Mouse (Mus musculus) olfactory bulb, adult 2 months (tissue): ENCODE measurements around the gene Rpl38. TPM values are rescaled to one million over a fixed set of nuclear protein-coding genes. Genes with fewer than 3 reads are reported as not detected.
"Not testable (repeated sequence)": the region's sequence is repeated elsewhere in the genome, so short reads cannot be mapped to it uniquely, and the experiment has no call there.

Source experiments
- H3K27ac ChIP-seq: fragments of 200-500 bp; 2 replicates; pipeline ENCODE4 v1.5.1; 2012; ENCODE audit warnings: low read depth, low read length; ENCODE audit not compliant: insufficient read depth
- H3K4me1 ChIP-seq: fragments of 200-500 bp; 2 replicates; pipeline ENCODE4 v1.6.1; 2012; ENCODE audit warnings: low read length; ENCODE audit not compliant: control insufficient read depth, insufficient read depth
- H3K4me3 ChIP-seq: fragments of 200-500 bp; 2 replicates; pipeline ENCODE4 v1.5.1; 2012; ENCODE audit warnings: mild to moderate bottlenecking, low read depth, low read length, moderate library complexity; ENCODE audit not compliant: insufficient read depth
- CTCF ChIP-seq: fragments of 200-500 bp; IDR thresholded peaks from 2 replicates; pipeline ENCODE4 v1.5.1; 2012; ENCODE audit warnings: low read depth, mild to moderate bottlenecking, low read length, moderate library complexity; ENCODE audit not compliant: insufficient read depth
- POLR2A ChIP-seq: fragments of 200-500 bp; IDR thresholded peaks from 2 replicates; pipeline ENCODE4 v1.6.1; 2012; ENCODE audit warnings: mild to moderate bottlenecking, low read depth, low read length, moderate library complexity; ENCODE audit not compliant: insufficient read depth
- WGBS: fragments of 180-500 bp; shearing (Covaris S2); methylation state at CpG from one replicate; pipeline ENCODE4 v1.1.7; 2018; 5-methylcytosine and 5-hydroxymethylcytosine counted together
- polyA plus RNA-seq: library from polyadenylated mRNA; stranded (reverse); fragments of >200 nt; gene quantifications from 2 replicates; pipeline ENCODE4 v1.2.4, GENCODE M21; 2012; ENCODE audit warnings: low replicate concordance; ENCODE audit not compliant: missing spikeins, insufficient read depth, insufficient read length

Rpl38 gene
- polyA plus RNA-seq, 1 experiment = not detected

DNA sequence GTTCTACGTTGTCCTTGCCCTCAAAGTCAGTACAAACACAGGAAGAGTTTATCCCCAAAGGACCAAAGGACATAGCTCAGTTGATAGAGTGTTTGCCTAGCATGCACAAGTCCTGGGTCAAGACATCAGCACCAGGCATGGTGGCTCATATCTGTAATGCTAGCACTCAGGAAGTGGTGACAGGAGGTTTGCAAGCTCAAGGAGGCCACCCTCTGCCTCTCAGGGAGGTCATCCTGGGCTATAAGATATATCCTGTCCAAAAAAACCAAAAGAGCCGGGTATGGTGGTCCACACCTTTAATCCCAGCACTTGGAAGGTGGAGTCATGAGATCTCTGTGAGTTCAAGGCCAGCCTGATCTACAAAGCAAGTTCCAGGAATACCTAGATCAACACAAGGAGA is 2.9 kb upstream of the Rpl38 start:
- Histone ChIP-seq H3K4me3 (no peak overlapping the region), H3K4me1 (peaks cover 11% of the 10 kb centered on the region), H3K27ac (no peak overlapping the region)
- WGBS = 76% methylated on average over 2 of the region's 2 CpGs
- no peak for TF ChIP-seq CTCF
- no peak for TF ChIP-seq POLR2A

GRCm38 (mm10) chr11:114666786-114667185 is 1.5 kb upstream of the Rpl38 start:
- TF ChIP-seq CTCF (no peak), POLR2A (no peak)
- peaks cover 18% of the 10 kb centered on the region for H3K4me1 ChIP-seq
- WGBS = 18% methylated on average over 13 of the region's 13 CpGs
- H3K4me3 ChIP-seq = no peak overlapping the region
- no peak overlapping the region for H3K27ac ChIP-seq

GRCm38 (mm10) chr11:114667236-114667931 is 940 bp upstream of the Rpl38 start:
- no peak overlapping the region for H3K4me3 ChIP-seq
- H3K27ac ChIP-seq = no peak overlapping the region
- TF ChIP-seq CTCF (no peak), POLR2A (no peak)
- H3K4me1 ChIP-seq = peaks cover 19% of the 10 kb centered on the region
- WGBS = 65% methylated on average over 17 of the region's 18 CpGs

DNA sequence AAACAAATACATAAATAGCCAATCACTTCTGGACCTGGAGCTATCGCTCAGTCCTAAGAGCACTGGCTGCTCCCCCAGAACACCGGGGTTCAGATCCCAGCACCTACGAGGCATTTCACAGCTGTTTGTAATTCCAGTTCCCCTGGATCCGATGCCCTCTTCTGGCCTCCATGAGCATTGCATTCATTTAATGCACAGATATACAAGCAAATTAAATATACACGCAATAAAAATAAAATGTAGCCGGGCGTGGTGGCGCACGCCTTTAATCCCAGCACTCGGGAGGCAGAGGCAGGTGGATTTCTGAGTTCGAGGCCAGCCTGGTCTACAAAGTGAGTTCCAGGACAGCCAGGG is 415 bp upstream of the Rpl38 start:
- not testable (repeated sequence) for H3K4me3 ChIP-seq, H3K27ac ChIP-seq
- 26% methylated on average over 11 of the region's 11 CpGs for WGBS
- peaks cover 23% of the 10 kb centered on the region for H3K4me1 ChIP-seq

- Histone ChIP-seq H3K4me1 (peaks cover 28% of the 10 kb centered on the region), H3K27ac (peak overlapping the region; percentile 75), H3K4me3 (peak overlapping the region; percentile 94)
- TF ChIP-seq CTCF (no peak; the same call in 1 of the 2 replicates), POLR2A (no peak)
- under 1% methylated on average over 60 of the region's 60 CpGs for WGBS
These were observed 658 bp downstream of the Rpl38 start for GRCm38 (mm10) chr11:114668741-114669623.

DNA sequence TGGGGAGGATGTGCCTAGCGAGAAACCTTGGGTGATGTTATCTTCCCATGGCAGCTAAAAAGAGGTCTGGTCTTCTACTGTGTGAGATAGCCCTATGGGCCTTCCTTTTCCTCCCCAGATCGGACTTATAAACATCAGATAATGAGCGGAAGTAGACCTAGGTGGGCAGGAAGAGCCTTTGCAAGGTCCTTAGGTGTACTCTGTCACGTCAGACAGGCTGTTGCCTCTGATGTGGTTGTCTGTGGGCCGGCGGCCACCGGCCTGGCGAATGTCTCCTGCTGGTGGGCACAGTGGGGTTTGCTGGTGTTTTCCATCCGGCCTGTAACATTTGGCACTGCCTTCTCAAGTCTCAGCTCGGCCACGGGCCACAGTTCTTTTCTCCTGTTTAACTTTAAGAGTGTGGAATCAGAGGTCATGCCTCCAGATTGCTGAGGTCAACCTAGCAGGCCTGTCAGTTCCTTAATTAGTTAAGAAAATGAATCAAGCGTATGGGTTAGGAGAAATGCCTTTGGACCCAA is 1.4 kb downstream of the Rpl38 start:
- TF ChIP-seq POLR2A (no peak), CTCF (no peak)
- Histone ChIP-seq H3K4me1 (peaks cover 28% of the 10 kb centered on the region), H3K27ac (0 out of 2 replicates have a peak overlapping the region, but pooled peaks have one; percentile 75), H3K4me3 (peak overlapping the region; percentile 94)
- 11% methylated on average over 12 of the region's 12 CpGs for WGBS

GRCm38 (mm10) chr11:114671147-114671546 is 2.8 kb downstream of the Rpl38 start:
- Histone ChIP-seq H3K27ac (no peak overlapping the region), H3K4me1 (peaks cover 39% of the 10 kb centered on the region)
- TF ChIP-seq CTCF = no peak

GRCm38 (mm10) chr11:114672794-114673718 is 4.7 kb downstream of the Rpl38 start:
- Histone ChIP-seq H3K4me1 (peaks cover 44% of the 10 kb centered on the region), H3K4me3 (no peak overlapping the region), H3K27ac (no peak overlapping the region)
- TF ChIP-seq POLR2A (no peak), CTCF (peak; percentile 25; the same call in 1 of the 2 replicates)
- WGBS = 49% methylated on average over 9 of the region's 9 CpGs

More at GRCm38 (mm10) chr11:114671147-114671546, 2.8 kb downstream of the Rpl38 start:
- WGBS = 76% methylated on average over 5 of the region's 5 CpGs
- H3K4me3 ChIP-seq = no peak overlapping the region

- Histone ChIP-seq H3K27ac (no peak overlapping the region), H3K4me1 (peaks cover 44% of the 10 kb centered on the region), H3K4me3 (no peak overlapping the region)
- 81% methylated on average over 2 of the region's 2 CpGs for WGBS
- no peak for TF ChIP-seq CTCF
- no peak for TF ChIP-seq POLR2A
These were observed 5.4 kb downstream of the Rpl38 start for GRCm38 (mm10) chr11:114673719-114674050.
